Mouse (Mus musculus) heart, embryonic 14.5 days (tissue): ENCODE results near the gene Tcf15. TPM values are rescaled to one million over a fixed set of nuclear protein-coding genes. Genes with fewer than 3 reads are reported as not detected.
A peak's percentile ranks its signal among the peaks of the same experiment; 100 is the strongest.

Experiments used
- ATAC-seq: fragments of 200-750 bp; cut with Nextera tagmentation; 2 replicates; pipeline ENCODE4 v1.8.0; 2017; ENCODE audit warnings: low read depth, moderate TSS enrichment; ENCODE audit not compliant: insufficient number of reproducible peaks, insufficient read depth, low FRiP score
- H3K27ac ChIP-seq, 2 experiments: fragments of 200-500 bp in 1 of 2; fragments of 300-500 bp in 1 of 2; sonication (generic) in 1 of 2; replicated peaks in 1 of 2; 2 replicates each; pipeline ENCODE4 v1.5.1; 2012 to 2014; ENCODE audit warnings: low read depth in 2 of 2, low read length in 2 of 2, control low read depth in 1 of 2, mild to moderate bottlenecking in 1 of 2, mixed read lengths in 1 of 2; ENCODE audit not compliant: control insufficient read depth in 1 of 2, insufficient read depth in 1 of 2
- H3K27me3 ChIP-seq: fragments of 300-500 bp; sonication (generic); 2 replicates; pipeline ENCODE4 v1.6.1; 2014; ENCODE audit warnings: mild to moderate bottlenecking, low read length, control low read depth; ENCODE audit not compliant: control insufficient read depth, insufficient read depth
- H3K36me3 ChIP-seq: fragments of 300-500 bp; sonication (generic); 2 replicates; pipeline ENCODE4 v1.6.1; 2014; ENCODE audit warnings: mild to moderate bottlenecking, control low read depth, low read length, mixed read lengths; ENCODE audit not compliant: control insufficient read depth, insufficient read depth
- H3K4me1 ChIP-seq, 2 experiments: fragments of 200-500 bp in 1 of 2; fragments of 300-500 bp in 1 of 2; sonication (generic) in 1 of 2; 2 replicates each; pipeline ENCODE4 v1.6.1; 2012 to 2014; ENCODE audit warnings: low read length in 2 of 2, control low read depth in 1 of 2, mixed read lengths in 1 of 2; ENCODE audit not compliant: control insufficient read depth in 2 of 2, insufficient read depth in 2 of 2
- H3K4me2 ChIP-seq: fragments of 300-500 bp; sonication (generic); 2 replicates; pipeline ENCODE4 v1.6.1; 2014; ENCODE audit warnings: mild to moderate bottlenecking, low read length
- H3K4me3 ChIP-seq, 2 experiments: fragments of 200-500 bp in 1 of 2; fragments of 300-500 bp in 1 of 2; sonication (generic) in 1 of 2; 2 replicates each; pipeline ENCODE4 v1.5.1; 2012 to 2014; ENCODE audit warnings: low read length in 2 of 2, mild to moderate bottlenecking in 2 of 2, control low read depth in 1 of 2, low read depth in 1 of 2, moderate library complexity in 1 of 2; ENCODE audit not compliant: control insufficient read depth in 1 of 2, insufficient read depth in 1 of 2
- H3K9ac ChIP-seq: fragments of 300-500 bp; sonication (generic); 2 replicates; pipeline ENCODE4 v1.6.1; 2014; ENCODE audit warnings: mild to moderate bottlenecking, low read length
- H3K9me3 ChIP-seq: fragments of 300-500 bp; sonication (generic); 2 replicates; pipeline ENCODE4 v1.6.1; 2016; ENCODE audit warnings: low read length, control low read depth; ENCODE audit not compliant: control insufficient read depth
- WGBS: fragments of 180-500 bp; shearing (Covaris S2); extraction: QIAGEN DNeasy Blood & Tissue Kit; methylation state at CpG from one replicate; pipeline ENCODE4 v1.1.7; 2014; 5-methylcytosine and 5-hydroxymethylcytosine counted together
- polyA plus RNA-seq: library from polyadenylated mRNA; unstranded; fragments of >200 nt; fragmentation: Nextera tagmentation; extraction: Ambion mirVana; gene quantifications from 2 replicates; pipeline ENCODE4 v1.2.1, GENCODE M21; 2014

Gene Tcf15
- polyA plus RNA-seq, 1 experiment from 2014 or later: 16.0 TPM

GRCm38 (mm10) chr2:152150373-152150772 lies 7.0 kb downstream of the Tcf15 start:
- no peaks in the 10 kb centered on the region for H3K4me1 ChIP-seq
- H3K4me2 ChIP-seq: no peak overlapping the region
- no peaks in the 10 kb centered on the region for H3K9me3 ChIP-seq
- H3K4me3 ChIP-seq: no peak overlapping the region
- H3K27ac ChIP-seq: peak overlapping the region in 1 of 2 experiments; percentile 4; a peak in 1 of 4 replicates
- peaks cover 8% of the 10 kb centered on the region for H3K27me3 ChIP-seq
- ATAC-seq: no peak
- 65% methylated on average over 6 of the region's 6 CpGs for WGBS
- no peaks in the 10 kb centered on the region for H3K36me3 ChIP-seq
- no peak overlapping the region for H3K9ac ChIP-seq

DNA sequence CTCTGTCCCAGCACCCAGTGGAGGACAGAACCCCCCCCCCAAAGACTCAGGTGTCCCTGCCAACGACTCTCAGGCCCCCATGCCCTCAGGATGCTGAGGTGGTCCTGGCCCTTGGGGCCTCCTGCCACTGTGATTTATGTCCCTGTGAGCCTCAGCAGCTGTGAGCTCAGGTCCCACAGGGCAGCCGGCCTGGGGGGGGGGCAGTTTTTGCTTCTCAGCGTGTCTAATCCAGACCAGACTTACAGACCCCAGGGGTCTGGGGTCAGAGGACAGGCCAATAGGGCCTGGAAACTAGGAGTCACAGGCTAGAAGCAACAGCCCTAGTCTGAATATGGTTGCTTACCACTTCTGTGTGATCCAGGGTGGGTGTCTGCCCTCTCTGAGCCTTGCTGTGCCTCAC lies 10.0 kb downstream of the Tcf15 start:
- 41% methylated on average over 3 of the region's 3 CpGs for WGBS
- Histone ChIP-seq H3K36me3 (no peaks in the 10 kb centered on the region), H3K4me2 (no peak overlapping the region), H3K9me3 (no peaks in the 10 kb centered on the region), H3K4me3 (no peak overlapping the region), H3K4me1 (no peaks in the 10 kb centered on the region), H3K9ac (no peak overlapping the region), H3K27ac (no peak overlapping the region), H3K27me3 (no peaks in the 10 kb centered on the region)
- no peak for ATAC-seq

DNA sequence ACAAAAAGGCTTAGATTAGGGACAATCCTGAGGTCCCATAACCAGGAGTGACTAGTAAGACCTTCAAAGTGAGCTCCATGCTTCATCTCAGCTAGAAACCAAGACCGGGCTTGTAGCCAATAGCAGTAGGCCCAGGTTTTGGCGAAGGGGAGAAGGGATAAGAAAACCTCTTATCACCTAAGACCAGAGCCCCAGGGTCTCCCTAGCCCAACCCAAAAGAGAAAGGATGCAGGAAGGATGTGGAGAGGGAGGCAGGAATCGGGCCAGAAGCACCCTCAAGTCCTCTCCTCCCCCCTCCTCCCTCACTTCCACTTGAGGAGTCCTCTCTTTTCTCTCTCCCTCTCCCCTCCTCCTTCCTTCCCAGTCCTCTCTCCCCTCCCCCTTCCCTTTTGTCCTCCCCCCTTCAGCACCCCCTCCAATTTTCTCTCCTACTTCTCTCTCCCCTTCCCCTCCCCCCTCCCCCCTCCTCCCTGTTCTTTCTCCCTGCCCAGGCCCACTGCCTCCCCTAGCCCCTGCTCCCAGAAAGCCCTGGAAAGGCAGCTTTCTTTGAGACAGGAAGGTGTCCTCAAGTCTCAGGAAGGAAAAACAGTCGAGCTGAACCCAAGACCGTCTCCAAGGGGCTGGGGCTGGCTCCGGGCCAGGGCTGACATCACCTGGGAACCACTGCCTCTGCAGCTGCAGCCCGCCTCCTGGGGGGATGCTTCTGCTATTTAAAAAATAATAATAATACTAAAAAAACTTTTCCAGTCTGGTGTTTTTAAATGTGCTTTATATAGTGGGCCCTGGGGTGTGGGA lies 12.2 kb downstream of the Tcf15 start:
- Histone ChIP-seq H3K9ac (no peak overlapping the region), H3K36me3 (no peaks in the 10 kb centered on the region), H3K4me1 (no peaks in the 10 kb centered on the region), H3K9me3 (0 out of 2 replicates have a peak, but pooled peaks cover 3% of the 10 kb centered on the region), H3K27me3 (no peaks in the 10 kb centered on the region), H3K4me3 (no peak overlapping the region), H3K4me2 (no peak overlapping the region), H3K27ac (peak overlapping the region; percentile 36 to 68; a peak in 3 of 4 replicates)
- ATAC-seq: peak; percentile 70
- WGBS: 38% methylated on average over 7 of the region's 7 CpGs

- H3K9me3 ChIP-seq: 0 out of 2 replicates have a peak, but pooled peaks cover 3% of the 10 kb centered on the region
- no peak overlapping the region for H3K4me3 ChIP-seq
- H3K27ac ChIP-seq: peak overlapping the region; percentile 39 to 68; a peak in 2 of 4 replicates
- 65% methylated on average over 6 of the region's 6 CpGs for WGBS
- no peaks in the 10 kb centered on the region for H3K36me3 ChIP-seq
- no peak overlapping the region for H3K4me2 ChIP-seq
- ATAC-seq: no peak
- no peaks in the 10 kb centered on the region for H3K4me1 ChIP-seq
- no peaks in the 10 kb centered on the region for H3K27me3 ChIP-seq
- no peak overlapping the region; the same call in 1 of the 2 replicates for H3K9ac ChIP-seq
Measured at GRCm38 (mm10) chr2:152156471-152156870, 13.1 kb downstream of the Tcf15 start.

GRCm38 (mm10) chr2:152159487-152159886 lies 16.1 kb downstream of the Tcf15 start:
- WGBS: 100% methylated on average over 1 of the region's 1 CpGs

GRCm38 (mm10) chr2:152166257-152166656 lies 22.9 kb downstream of the Tcf15 start:
- Histone ChIP-seq H3K27me3 (no peaks in the 10 kb centered on the region), H3K27ac (no peak overlapping the region), H3K4me1 (peaks cover 0 to 2% of the 10 kb centered on the region in 2 experiments; a peak in 1 of 4 replicates), H3K4me2 (no peak overlapping the region), H3K4me3 (no peak overlapping the region), H3K36me3 (no peaks in the 10 kb centered on the region), H3K9ac (no peak overlapping the region), H3K9me3 (no peaks in the 10 kb centered on the region)
- no peak for ATAC-seq
- 81% methylated on average over 6 of the region's 6 CpGs for WGBS

More at GRCm38 (mm10) chr2:152159487-152159886, 16.1 kb downstream of the Tcf15 start:
- no peak overlapping the region for H3K4me2 ChIP-seq
- H3K9me3 ChIP-seq: 0 out of 2 replicates have a peak, but pooled peaks cover 3% of the 10 kb centered on the region
- no peak overlapping the region for H3K4me3 ChIP-seq
- H3K27ac ChIP-seq: no peak overlapping the region
- no peaks in the 10 kb centered on the region for H3K4me1 ChIP-seq
- no peak overlapping the region for H3K9ac ChIP-seq
- ATAC-seq: no peak
- H3K36me3 ChIP-seq: no peaks in the 10 kb centered on the region
- no peaks in the 10 kb centered on the region for H3K27me3 ChIP-seq

DNA sequence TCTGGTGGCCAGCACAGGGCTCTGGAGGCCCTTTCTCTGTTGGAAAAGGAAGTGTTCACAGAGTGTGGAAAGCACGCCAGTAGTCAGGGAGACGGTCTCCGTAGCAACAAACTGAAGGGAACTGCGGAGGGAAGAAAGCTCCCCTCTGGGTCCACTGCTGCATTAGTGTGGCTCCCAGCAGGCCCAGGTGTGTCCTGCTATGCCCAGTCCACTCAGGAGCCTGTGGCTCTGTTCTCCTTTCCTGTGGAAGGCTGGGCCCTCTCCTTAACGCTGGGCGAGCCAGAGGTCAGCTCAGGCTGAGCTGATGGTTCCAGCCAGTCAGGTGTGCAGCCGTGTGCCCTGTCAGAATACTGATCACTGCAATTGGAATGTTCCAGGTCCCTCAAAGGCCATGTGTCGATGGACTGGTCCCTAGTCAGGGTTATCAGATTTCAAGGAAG lies 24.5 kb downstream of the Tcf15 start:
- Histone ChIP-seq H3K9ac (no peak overlapping the region), H3K4me2 (no peak overlapping the region), H3K4me3 (no peak overlapping the region), H3K4me1 (peaks cover 0 to 2% of the 10 kb centered on the region in 2 experiments; a peak in 1 of 4 replicates), H3K27ac (no peak overlapping the region), H3K36me3 (no peaks in the 10 kb centered on the region), H3K27me3 (no peaks in the 10 kb centered on the region), H3K9me3 (no peaks in the 10 kb centered on the region)
- 43% methylated on average over 8 of the region's 8 CpGs for WGBS
- ATAC-seq: peak; percentile 26; the same call in 1 of the 2 replicates
